Mouse (Mus musculus) cerebellum, postnatal 10 days (tissue): ENCODE data around the gene Mpdz.

Experiments used
- DNase-seq, 2 experiments: peaks; one replicate each; pipeline ENCODE4 v3.0.0; 2021; ENCODE audit warnings: mixed read lengths in 2 of 2

Gene Mpdz

GRCm38 (mm10) chr4:81389263-81389662 is 53.4 kb downstream of the Mpdz start:
- no peak for DNase-seq

DNA sequence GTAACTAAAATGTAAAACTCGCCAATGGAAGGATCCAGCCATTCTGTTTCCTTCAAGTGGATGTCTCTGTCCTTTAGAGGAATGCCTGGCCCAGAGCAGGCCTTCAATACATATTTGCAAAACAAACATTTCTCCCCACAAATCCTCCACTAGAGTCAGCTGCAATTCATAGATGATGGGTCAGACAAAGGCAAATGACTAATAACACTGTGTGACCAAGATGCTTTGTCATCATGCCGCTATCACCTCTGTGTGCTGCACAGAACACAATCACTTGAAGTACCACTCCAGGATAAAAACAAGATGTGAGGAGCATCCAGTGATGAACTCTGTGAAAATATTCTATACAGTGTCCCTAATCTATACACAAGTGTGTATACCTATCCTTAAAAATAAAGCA is 55.0 kb downstream of the Mpdz start:
- no peak for DNase-seq

- DNase-seq, result no peak
Observed at GRCm38 (mm10) chr4:81372355-81372754, 70.3 kb downstream of the Mpdz start.

- no peak for DNase-seq
Observed at GRCm38 (mm10) chr4:81351368-81351767, 91.2 kb downstream of the Mpdz start.

DNA sequence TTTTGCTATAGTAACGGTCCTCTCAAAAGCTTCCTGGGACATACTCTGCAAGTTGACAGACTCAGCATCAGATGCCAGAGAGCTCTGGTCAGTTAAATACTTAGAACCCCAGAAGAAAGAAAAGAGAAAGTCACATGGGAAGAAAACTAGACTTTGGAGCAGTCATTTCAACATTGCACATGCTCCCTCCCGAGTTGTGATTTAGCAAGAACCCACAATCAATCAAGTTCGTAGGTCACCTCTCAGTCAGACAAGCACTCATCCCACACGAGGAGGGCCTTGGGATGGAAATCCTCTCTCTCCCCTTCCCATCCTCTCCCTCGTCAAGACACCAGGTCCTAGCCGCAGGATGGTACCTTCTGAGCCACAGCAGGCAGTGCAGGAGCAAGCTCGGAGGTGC is 94.0 kb downstream of the Mpdz start:
- no peak for DNase-seq

DNA sequence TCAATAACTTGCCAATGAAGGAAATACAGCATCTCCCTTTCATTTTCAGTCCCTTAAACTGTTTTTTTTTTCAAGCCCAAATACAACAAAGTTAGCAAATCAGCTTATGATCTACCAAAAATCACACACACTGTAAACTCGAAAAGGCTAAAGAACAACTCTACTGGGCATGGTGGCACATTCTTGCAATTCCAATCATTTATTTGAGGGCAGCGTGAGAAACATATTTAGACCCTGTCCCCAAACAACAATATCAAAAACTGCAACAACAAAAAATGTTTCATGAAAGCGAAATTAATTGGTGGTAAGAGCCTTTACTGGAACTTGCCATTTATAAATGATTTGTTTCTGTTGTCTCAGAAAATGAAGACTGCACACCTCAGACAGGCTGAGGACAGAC is 97.5 kb downstream of the Mpdz start:
- DNase-seq, result no peak

DNA sequence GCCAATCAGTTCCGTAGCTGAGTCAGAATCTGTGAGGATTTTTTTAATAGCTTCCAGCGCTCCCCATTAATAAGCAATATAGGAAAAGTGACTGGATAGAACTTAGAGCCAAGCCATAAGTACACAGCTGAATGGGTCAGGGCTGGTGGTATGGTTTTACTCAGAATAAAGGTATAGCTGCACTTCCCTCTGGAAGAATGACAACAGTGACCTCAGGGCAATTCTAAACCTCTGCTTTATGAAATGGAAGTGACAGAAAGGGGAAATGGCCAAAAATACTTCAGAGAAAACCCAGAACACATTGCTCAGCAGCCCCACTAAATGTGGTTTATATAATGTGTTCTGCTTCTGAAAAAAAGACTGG is 109.0 kb downstream of the Mpdz start:
- DNase-seq, result no peak

- DNase-seq, result no peak
Observed at GRCm38 (mm10) chr4:81332901-81333627, 109.6 kb downstream of the Mpdz start.

- DNase-seq, result no peak
Observed at GRCm38 (mm10) chr4:81332439-81332841, 110.2 kb downstream of the Mpdz start.

DNA sequence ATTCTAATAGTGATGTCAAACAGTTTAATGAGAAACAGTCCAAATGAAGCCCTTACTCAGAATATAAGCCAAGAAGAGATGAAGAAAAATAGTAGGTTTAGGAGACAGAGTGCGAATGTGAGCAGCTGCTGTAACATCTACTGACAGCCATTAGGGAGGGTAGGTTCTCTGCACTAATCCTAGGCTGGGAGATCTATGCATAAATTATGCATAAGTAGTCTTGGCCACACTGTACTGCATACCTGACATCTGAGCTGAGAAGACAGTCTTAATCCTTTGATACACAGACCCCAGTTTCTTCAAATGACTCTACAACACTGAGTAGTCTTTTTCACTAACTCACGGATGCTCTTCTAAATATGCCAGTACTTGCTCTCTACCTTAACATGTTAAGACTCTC is 114.9 kb downstream of the Mpdz start:
- DNase-seq, result no peak

- no peak for DNase-seq
Observed at GRCm38 (mm10) chr4:81323853-81324252, 118.8 kb downstream of the Mpdz start.

DNA sequence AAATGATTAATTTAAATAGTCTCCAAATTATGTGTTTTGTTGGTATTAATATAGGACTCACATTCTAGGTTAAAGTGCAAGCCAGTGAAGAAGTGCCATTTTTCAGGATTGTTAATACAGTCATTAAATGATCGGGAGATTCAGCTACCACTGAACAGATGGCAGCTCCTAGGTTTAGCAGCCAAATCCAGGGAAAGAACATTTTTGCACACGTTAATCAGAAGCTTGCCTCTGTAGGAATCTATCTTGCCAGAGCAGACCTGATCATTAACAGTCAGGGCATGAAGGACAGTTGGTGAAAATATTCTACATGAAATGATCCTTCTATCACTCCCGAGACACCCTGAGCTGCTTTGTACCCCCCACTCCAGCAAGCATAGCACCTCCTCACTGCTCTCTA is 120.4 kb downstream of the Mpdz start:
- peak; percentile 42 to 50 for DNase-seq

DNA sequence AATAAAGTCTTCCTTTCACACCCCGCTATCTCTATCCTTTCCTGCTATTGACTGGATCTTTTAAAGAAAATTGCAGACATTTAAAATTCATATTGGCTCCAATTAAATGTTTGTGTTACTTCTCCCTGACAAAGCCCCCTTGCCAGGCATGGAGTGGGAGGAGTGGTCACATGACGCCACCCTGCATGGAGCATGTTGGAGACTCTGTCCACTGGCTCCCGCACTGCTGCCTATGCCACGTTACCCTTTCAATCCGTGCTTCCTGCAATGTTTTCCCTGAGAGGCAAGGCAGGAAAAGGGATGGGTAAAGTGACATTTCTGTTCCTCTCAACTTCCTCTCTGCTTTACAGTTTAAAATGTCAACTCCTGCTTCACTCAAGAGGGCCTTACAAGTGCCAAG is 128.0 kb downstream of the Mpdz start:
- DNase-seq, result no peak

GRCm38 (mm10) chr4:81313246-81313645 is 129.4 kb downstream of the Mpdz start:
- DNase-seq, result no peak

- no peak for DNase-seq
Observed at GRCm38 (mm10) chr4:81310168-81310474, 132.5 kb downstream of the Mpdz start.

- no peak for DNase-seq
Observed at GRCm38 (mm10) chr4:81309473-81310167, 133.0 kb downstream of the Mpdz start.

GRCm38 (mm10) chr4:81307596-81308265 is 134.9 kb downstream of the Mpdz start:
- DNase-seq, result no peak

- no peak for DNase-seq
Observed at GRCm38 (mm10) chr4:81302056-81302455, 140.6 kb downstream of the Mpdz start.

DNA sequence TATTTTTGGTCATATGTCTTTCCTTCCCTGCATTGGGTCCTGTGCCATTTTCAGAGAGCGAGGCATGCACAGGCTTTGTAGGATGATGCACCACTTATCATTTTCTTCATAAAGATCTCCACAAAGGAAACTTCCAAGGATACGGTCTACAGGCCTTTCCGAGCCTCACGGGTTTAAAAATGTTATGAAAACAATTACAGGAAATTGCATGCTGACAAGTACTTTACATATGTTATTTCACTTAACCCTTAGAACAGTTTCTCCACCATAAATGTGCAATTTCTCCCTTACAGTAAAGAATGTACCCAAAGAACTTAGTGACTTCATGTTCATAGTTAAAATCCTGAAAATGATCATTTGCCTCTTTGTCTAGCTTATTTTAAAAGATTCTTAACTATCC is 144.2 kb downstream of the Mpdz start:
- no peak for DNase-seq

DNA sequence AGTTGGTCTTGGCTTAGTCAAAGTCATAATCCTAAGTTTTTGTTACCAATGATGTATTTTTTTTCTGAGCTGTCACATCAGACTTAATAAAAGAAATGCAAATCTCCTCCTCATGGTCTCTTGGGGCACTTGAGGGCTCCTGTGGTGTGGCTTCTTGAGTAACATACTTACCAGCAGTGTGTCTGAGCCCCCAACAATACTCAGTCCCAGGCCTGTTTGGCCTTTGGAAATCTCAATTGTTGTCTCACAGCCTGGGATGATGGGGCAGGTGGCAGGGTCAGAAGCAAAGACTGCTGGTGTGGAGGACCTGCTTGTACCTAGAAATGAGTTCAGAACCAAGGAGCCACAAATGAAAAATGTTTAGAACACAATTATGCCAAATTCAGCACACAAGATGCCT is 149.3 kb downstream of the Mpdz start:
- no peak for DNase-seq

DNA sequence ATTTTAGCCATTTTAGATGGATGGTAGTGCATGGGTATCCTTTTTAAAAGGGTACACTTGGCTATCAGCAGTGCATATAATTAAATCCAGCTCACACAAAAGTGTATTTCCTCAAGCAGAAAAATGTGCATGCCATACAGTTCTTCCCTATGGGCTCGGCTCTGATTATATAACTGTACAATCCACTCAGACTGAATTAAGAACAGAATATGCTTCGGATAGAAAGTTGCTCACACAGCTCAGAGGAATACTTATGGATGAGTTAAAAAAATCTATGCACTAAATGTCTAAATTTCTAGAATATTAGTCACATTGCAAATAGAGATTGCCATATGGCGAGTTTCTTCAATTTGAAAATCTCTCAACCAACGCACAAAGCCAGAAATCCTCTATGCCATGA is 157.1 kb downstream of the Mpdz start:
- no peak for DNase-seq

- peak; percentile 17 to 39 for DNase-seq
Observed at GRCm38 (mm10) chr4:81283611-81284010, 159.0 kb downstream of the Mpdz start.

GRCm38 (mm10) chr4:81283081-81283480 is 159.5 kb downstream of the Mpdz start:
- DNase-seq, result no peak

GRCm38 (mm10) chr4:81280098-81280497 is 162.5 kb downstream of the Mpdz start:
- DNase-seq, result no peak
